Mouse (Mus musculus) layer of hippocampus, postnatal 14 days (tissue): ENCODE measurements around the gene Vmn1r229. TPM values are rescaled to one million over a fixed set of nuclear protein-coding genes. Genes with fewer than 3 reads are reported as not detected.

Source experiments
- DNase-seq, 2 experiments: peaks; one replicate each; pipeline ENCODE4 v3.0.0; 2021 to 2022; ENCODE audit warnings: low spot score in 2 of 2, mixed read lengths in 1 of 2
- long read RNA-seq, 2 experiments: library from polyadenylated mRNA; stranded (forward); transcript quantifications; one replicate each; pipeline ENCODE4 v2.0.0; 2021
- total RNA-seq, 2 experiments: library from RNA; stranded (reverse); gene quantifications; 2 replicates each; pipeline ENCODE4 v1.2.3; 2021

Gene Vmn1r229
- under 1 TPM; 0.07 to 0.17 TPM for total RNA-seq
- long read RNA-seq, experiment 1, result 0 reads
- long read RNA-seq, experiment 2, result 0 reads

DNA sequence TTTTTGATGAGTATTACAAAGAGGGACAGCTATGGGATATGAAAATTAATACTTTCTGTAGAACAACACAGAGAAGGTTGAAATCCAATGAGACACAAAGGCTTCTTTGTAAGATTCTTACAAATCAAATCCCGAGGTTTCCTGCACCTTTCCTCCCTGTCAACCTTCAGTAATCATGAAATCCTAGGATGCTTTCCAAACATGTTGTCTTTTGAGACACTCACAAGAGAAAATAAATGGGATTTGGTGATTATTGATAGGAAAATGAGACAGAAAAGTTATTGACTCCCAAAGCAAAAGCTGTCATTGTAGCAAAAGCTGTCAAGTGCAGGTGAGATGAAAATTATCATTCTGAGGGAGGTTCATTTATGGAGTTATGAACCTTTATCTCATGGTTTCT lies at the start of gene Vmn1r229:
Gene Vmn1r229, plus strand, starts transcription at position 301 of the 400 bp plus-strand sequence.
- DNase-seq, result no peak

DNA sequence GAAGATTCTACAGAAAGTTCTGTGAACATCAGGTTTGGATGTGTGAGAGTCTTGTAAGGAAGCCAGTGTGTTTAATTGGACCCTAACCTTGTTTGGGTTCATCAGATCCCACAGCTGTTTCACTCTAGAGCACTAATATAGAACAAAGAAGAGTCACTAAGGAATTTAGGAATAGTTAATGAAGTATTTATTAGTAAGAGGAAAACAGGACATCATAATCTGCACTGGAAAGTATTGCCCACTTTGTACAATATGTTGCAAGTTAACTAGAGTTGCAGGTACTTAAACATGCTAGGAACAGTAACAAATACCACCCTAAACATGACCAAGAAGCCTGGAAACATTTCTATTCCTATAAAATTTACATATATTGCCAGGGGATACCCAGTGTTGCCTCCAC lies 25.3 kb upstream of the Vmn1r229 start, which contains the start of gene Vmn1r228:
Gene Vmn1r228, minus strand, starts transcription at position 101 of the 400 bp plus-strand sequence.
- DNase-seq, result no peak

DNA sequence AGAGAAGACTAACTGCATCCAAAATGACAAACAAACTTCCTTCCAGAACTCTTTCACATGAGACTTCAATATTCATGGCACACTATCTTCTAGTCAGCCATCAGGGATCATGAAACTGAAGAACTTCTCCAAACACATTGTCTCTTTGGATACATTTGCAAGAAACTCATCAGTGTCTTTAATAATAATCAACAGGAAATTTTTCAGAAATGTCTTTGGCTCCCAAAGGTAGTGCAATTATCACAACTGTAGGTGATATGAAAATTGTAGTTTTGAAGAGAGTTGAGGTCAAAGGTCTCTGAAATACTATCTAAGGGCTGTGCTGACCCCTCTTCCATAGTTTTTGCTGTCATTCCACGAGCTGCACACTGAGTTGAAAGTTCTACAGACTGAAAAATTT lies 28.8 kb downstream of the Vmn1r229 start, which contains the start of gene Vmn1r230:
Gene Vmn1r230, plus strand, starts transcription at position 301 of the 400 bp plus-strand sequence.
- no peak for DNase-seq

Other genes starting within 250 kb of the Vmn1r229 start
- not detected for gene Vmn2r109, start 246.8 kb upstream of the Vmn1r229 start, total RNA-seq
- gene Vmn2r110, start 215.1 kb upstream of the Vmn1r229 start, total RNA-seq, result not detected
- gene Fpr-rs3, start 186.7 kb upstream of the Vmn1r229 start, total RNA-seq, result not detected
- not detected for gene Vmn1r226, start 128.7 kb upstream of the Vmn1r229 start, total RNA-seq
- not detected for gene Vmn1r227, start 81.7 kb upstream of the Vmn1r229 start, total RNA-seq
- gene Vmn1r228, start 25.4 kb upstream of the Vmn1r229 start, total RNA-seq, result not detected
- gene Vmn1r230, start 28.9 kb downstream of the Vmn1r229 start, total RNA-seq, result not detected
- not detected for gene Vmn1r231, start 93.5 kb downstream of the Vmn1r229 start, total RNA-seq
- gene Vmn1r232, start 108.2 kb downstream of the Vmn1r229 start, total RNA-seq, result not detected
- gene Ppp2r1a, start 133.8 kb downstream of the Vmn1r229 start, total RNA-seq, result 100 to 1,000 TPM; 793 to 804 TPM
- gene Vmn1r233, start 184.9 kb downstream of the Vmn1r229 start, total RNA-seq, result not detected
- 10 to 100 TPM; 22.7 to 23.9 TPM for gene Zfp160, start 197.3 kb downstream of the Vmn1r229 start, total RNA-seq